Mouse (Mus musculus) myocyte (in vitro differentiated cells): ENCODE measurements around the gene Dnajc5. TPM values are rescaled to one million over a fixed set of nuclear protein-coding genes. Genes with fewer than 3 reads are reported as not detected.

ENCODE experiments used
- H3K27me3 ChIP-seq: one replicate; pipeline ENCODE4 v1.6.1; 2011; ENCODE audit not compliant: control insufficient read depth, insufficient read depth, insufficient read length
- H3K36me3 ChIP-seq: one replicate; pipeline ENCODE4 v1.6.1; 2011; ENCODE audit not compliant: control insufficient read depth, insufficient read depth
- H3K4me2 ChIP-seq: one replicate; pipeline ENCODE4 v1.6.1; 2011; ENCODE audit warnings: low read depth, control low read depth
- H3K4me3 ChIP-seq: one replicate; pipeline ENCODE4 v1.5.1; 2011; ENCODE audit warnings: mild to moderate bottlenecking, control low read depth, moderate library complexity
- H3K79me2 ChIP-seq: one replicate; pipeline ENCODE4 v1.6.1; 2011; ENCODE audit not compliant: control insufficient read depth, insufficient read depth
- H3ac ChIP-seq: one replicate; pipeline ENCODE4 v1.6.1; 2011; ENCODE audit not compliant: control insufficient read depth, insufficient read length
- CEBPB ChIP-seq: IDR thresholded peaks from 2 replicates; pipeline ENCODE4 v1.6.1; 2011; ENCODE audit warnings: mild to moderate bottlenecking, moderate library complexity; ENCODE audit not compliant: poor library complexity, insufficient read depth, severe bottlenecking
- E2F4 ChIP-seq: IDR thresholded peaks from one replicate; pipeline ENCODE4 v1.6.1; 2011; ENCODE audit warnings: mild to moderate bottlenecking, control low read depth, moderate library complexity; ENCODE audit not compliant: insufficient read depth
- MAX ChIP-seq: IDR thresholded peaks from one replicate; pipeline ENCODE4 v1.6.1; 2011; ENCODE audit warnings: low read depth, mild to moderate bottlenecking, control low read depth
- MYOD1 ChIP-seq, 3 experiments: IDR thresholded peaks; one replicate each; pipeline ENCODE4 v1.6.1; 2011; ENCODE audit warnings: control low read depth in 2 of 3, low read depth in 2 of 3, mild to moderate bottlenecking in 2 of 3, moderate library complexity in 1 of 3; ENCODE audit not compliant: insufficient read length in 2 of 3, control insufficient read depth in 1 of 3
- MYOG ChIP-seq, 3 experiments: IDR thresholded peaks; one replicate each; pipeline ENCODE4 v1.6.1; 2011; ENCODE audit warnings: control low read depth in 2 of 3, low read depth in 2 of 3, mild to moderate bottlenecking in 2 of 3; ENCODE audit not compliant: insufficient read length in 2 of 3, control insufficient read depth in 1 of 3, insufficient read depth in 1 of 3
- POLR2A ChIP-seq: IDR thresholded peaks from one replicate; pipeline ENCODE4 v1.6.1; 2011; ENCODE audit warnings: low read depth, mild to moderate bottlenecking, control low read depth, moderate library complexity; ENCODE audit not compliant: insufficient read length
- POLR2AphosphoS2 ChIP-seq: IDR thresholded peaks from one replicate; pipeline ENCODE4 v1.6.1; 2011; ENCODE audit warnings: low read depth, control low read depth; ENCODE audit not compliant: insufficient read length
- REST ChIP-seq: IDR thresholded peaks from one replicate; pipeline ENCODE4 v1.6.1; 2011; ENCODE audit warnings: mild to moderate bottlenecking, control low read depth, moderate library complexity; ENCODE audit not compliant: insufficient read depth, insufficient read length
- SRF ChIP-seq: IDR thresholded peaks from one replicate; pipeline ENCODE4 v1.6.1; 2011; ENCODE audit warnings: low read depth; ENCODE audit not compliant: control insufficient read depth, insufficient read length
- TCF12 ChIP-seq: IDR thresholded peaks from one replicate; pipeline ENCODE4 v1.6.1; 2011; ENCODE audit warnings: mild to moderate bottlenecking, control low read depth; ENCODE audit not compliant: poor library complexity, insufficient read depth, severe bottlenecking
- TCF3 ChIP-seq: IDR thresholded peaks from one replicate; pipeline ENCODE4 v1.6.1; 2011; ENCODE audit warnings: low read depth, control low read depth; ENCODE audit not compliant: insufficient read length
- USF1 ChIP-seq: IDR thresholded peaks from one replicate; pipeline ENCODE4 v1.6.1; 2011; ENCODE audit warnings: low read depth, mild to moderate bottlenecking, control low read depth, moderate library complexity
- polyA plus RNA-seq: library from polyadenylated mRNA; unstranded; fragments of >200 nt; fragmentation: generic; extraction: Trizol; gene quantifications from one replicate; pipeline ENCODE4 v1.2.1, GENCODE M21; 2012; ENCODE audit warnings: missing spikeins

Gene Dnajc5
- polyA plus RNA-seq, 1 experiment = 67.7 TPM

- TF ChIP-seq TCF12 (no peak), USF1 (no peak), MYOD1 (IDR thresholded peaks at IDR 0.05; ENCODE audit: control insufficient read depth in 1 of 3, insufficient read length in 2 of 3, low read depth in 2 of 3) (no peak), POLR2A (no peak), SRF (no peak), CEBPB (no peak), E2F4 (no peak), TCF3 (no peak), MYOG (IDR thresholded peaks at IDR 0.05; ENCODE audit: control insufficient read depth in 1 of 3, insufficient read depth in 1 of 3, insufficient read length in 2 of 3, low read depth in 2 of 3) (no peak), MAX (no peak), POLR2AphosphoS2 (no peak), REST (no peak)
- H3K27me3 ChIP-seq = no peaks in the 10 kb centered on the region
- H3K36me3 ChIP-seq = peaks cover 12% of the 10 kb centered on the region
Measured at GRCm38 (mm10) chr2:181583460-181584257, 63.4 kb downstream of the Dnajc5 start.

GRCm38 (mm10) chr2:181584411-181584942 lies 64.2 kb downstream of the Dnajc5 start, which contains the start of gene Uckl1:
Gene Uckl1 (minus strand): TSS chr2:181584892.
- peaks cover 12% of the 10 kb centered on the region for H3K36me3 ChIP-seq
- H3ac ChIP-seq = no peak within 1 kb of the TSS
- H3K4me2 ChIP-seq = no peak within 1 kb of the TSS
- H3K79me2 ChIP-seq = peaks cover 11% of the 10 kb centered on the region
- no peaks in the 10 kb centered on the region for H3K27me3 ChIP-seq
- TF ChIP-seq REST (no peak), MYOG (IDR thresholded peaks at IDR 0.05; ENCODE audit: control insufficient read depth in 1 of 3, insufficient read depth in 1 of 3, insufficient read length in 2 of 3, low read depth in 2 of 3) (no peak), USF1 (no peak), POLR2A (no peak), POLR2AphosphoS2 (no peak), TCF12 (no peak), CEBPB (no peak), E2F4 (no peak), SRF (no peak), MAX (no peak), MYOD1 (IDR thresholded peaks at IDR 0.05; ENCODE audit: control insufficient read depth in 1 of 3, insufficient read length in 2 of 3, low read depth in 2 of 3) (no peak), TCF3 (no peak)
- no peak within 1 kb of the TSS for H3K4me3 ChIP-seq

More at GRCm38 (mm10) chr2:181583460-181584257, 63.4 kb downstream of the Dnajc5 start:
- Histone ChIP-seq H3K79me2 (peaks cover 11% of the 10 kb centered on the region), H3K4me2 (no peak overlapping the region), H3ac (no peak overlapping the region), H3K4me3 (no peak overlapping the region)

- Histone ChIP-seq H3K27me3 (no peaks in the 10 kb centered on the region), H3K4me3 (no peak overlapping the region), H3ac (no peak overlapping the region), H3K4me2 (no peak overlapping the region), H3K36me3 (peaks cover 12% of the 10 kb centered on the region), H3K79me2 (peaks cover 3% of the 10 kb centered on the region)
- TF ChIP-seq CEBPB (no peak), USF1 (no peak), MYOD1 (IDR thresholded peaks at IDR 0.05; ENCODE audit: control insufficient read depth in 1 of 3, insufficient read length in 2 of 3, low read depth in 2 of 3) (no peak), MAX (no peak), MYOG (IDR thresholded peaks at IDR 0.05; ENCODE audit: control insufficient read depth in 1 of 3, insufficient read depth in 1 of 3, insufficient read length in 2 of 3, low read depth in 2 of 3) (no peak), POLR2A (no peak), E2F4 (no peak), SRF (no peak), TCF12 (no peak), TCF3 (no peak), REST (no peak), POLR2AphosphoS2 (no peak)
Measured at GRCm38 (mm10) chr2:181585506-181585905, 65.2 kb downstream of the Dnajc5 start.

- no peak overlapping the region for H3K4me2 ChIP-seq
- H3K36me3 ChIP-seq = peaks cover 12% of the 10 kb centered on the region
- no peaks in the 10 kb centered on the region for H3K27me3 ChIP-seq
- no peak overlapping the region for H3K4me3 ChIP-seq
- no peaks in the 10 kb centered on the region for H3K79me2 ChIP-seq
- no peak overlapping the region for H3ac ChIP-seq
- TF ChIP-seq REST = no peak
- TF ChIP-seq E2F4 = no peak
- no peak for TF ChIP-seq USF1
- TF ChIP-seq POLR2AphosphoS2 = no peak
- no peak for TF ChIP-seq SRF
- TF ChIP-seq CEBPB = no peak
- no peak for TF ChIP-seq MYOG (IDR thresholded peaks at IDR 0.05; ENCODE audit: control insufficient read depth in 1 of 3, insufficient read depth in 1 of 3, insufficient read length in 2 of 3, low read depth in 2 of 3)
- no peak for TF ChIP-seq POLR2A
- no peak for TF ChIP-seq MYOD1 (IDR thresholded peaks at IDR 0.05; ENCODE audit: control insufficient read depth in 1 of 3, insufficient read length in 2 of 3, low read depth in 2 of 3)
- TF ChIP-seq TCF12 = no peak
- no peak for TF ChIP-seq MAX
- no peak for TF ChIP-seq TCF3
Measured at GRCm38 (mm10) chr2:181586124-181586523, 65.8 kb downstream of the Dnajc5 start.
